Mouse (Mus musculus) heart, postnatal 0 days (tissue): ENCODE results near the gene Izumo1. TPM values are rescaled to one million over a fixed set of nuclear protein-coding genes. Genes with fewer than 3 reads are reported as not detected.
"Not testable (repeated sequence)": the region's sequence is repeated elsewhere in the genome, so short reads cannot be mapped to it uniquely, and the experiment has no call there.

Source experiments
- ATAC-seq: fragments of 200-750 bp; cut with Nextera tagmentation; 2 replicates; pipeline ENCODE4 v1.8.0; 2017; ENCODE audit warnings: low read depth, moderate number of reproducible peaks, moderate library complexity; ENCODE audit not compliant: insufficient read depth
- DNase-seq: peaks from one replicate; pipeline ENCODE4 v3.0.0-alpha.2; 2016; ENCODE audit warnings: low spot score
- H3K27ac ChIP-seq: fragments of 300-500 bp; sonication (generic); 2 replicates; pipeline ENCODE4 v1.5.1; 2014; ENCODE audit warnings: low read depth, mild to moderate bottlenecking
- H3K27me3 ChIP-seq: fragments of 300-500 bp; sonication (generic); 2 replicates; pipeline ENCODE4 v1.6.1; 2014; ENCODE audit warnings: low read length, mixed read lengths; ENCODE audit not compliant: control insufficient read depth, insufficient read depth
- H3K36me3 ChIP-seq: fragments of 300-500 bp; sonication (generic); replicated peaks from 2 replicates; pipeline ENCODE4 v1.6.1; 2014; ENCODE audit warnings: low read length, mixed read lengths; ENCODE audit not compliant: control insufficient read depth, insufficient read depth
- H3K4me1 ChIP-seq: fragments of 300-500 bp; sonication (generic); 2 replicates; pipeline ENCODE4 v1.6.1; 2014; ENCODE audit warnings: antibody characterized with exemption; ENCODE audit not compliant: control insufficient read depth, insufficient read depth
- H3K4me2 ChIP-seq: fragments of 300-500 bp; sonication (generic); 2 replicates; pipeline ENCODE4 v1.6.1; 2014; ENCODE audit warnings: low read depth, mild to moderate bottlenecking, low read length, moderate library complexity
- H3K4me3 ChIP-seq: fragments of 300-500 bp; sonication (generic); 2 replicates; pipeline ENCODE4 v1.5.1; 2014; ENCODE audit warnings: low read depth, low read length
- H3K9ac ChIP-seq: fragments of 300-500 bp; sonication (generic); replicated peaks from 2 replicates; pipeline ENCODE4 v1.6.1; 2014; ENCODE audit warnings: low read depth, low read length, mixed read lengths
- H3K9me3 ChIP-seq: fragments of 300-500 bp; sonication (generic); replicated peaks from 2 replicates; pipeline ENCODE4 v1.6.1; 2016; ENCODE audit warnings: low read length; ENCODE audit not compliant: control insufficient read depth
- CTCF ChIP-seq: IDR thresholded peaks from 2 replicates; pipeline ENCODE4 v1.5.1; 2016; ENCODE audit warnings: antibody characterized with exemption, control low read depth, low read depth
- EP300 ChIP-seq: IDR thresholded peaks from 2 replicates; pipeline ENCODE4 v1.6.1; 2016; ENCODE audit warnings: antibody characterized with exemption, low read depth
- WGBS: fragments of 180-500 bp; shearing (Covaris S2); extraction: QIAGEN DNeasy Blood & Tissue Kit; methylation state at CpG from one replicate; pipeline ENCODE4 v1.1.7; 2014; 5-methylcytosine and 5-hydroxymethylcytosine counted together
- polyA plus RNA-seq: library from polyadenylated mRNA; unstranded; fragments of >200 nt; fragmentation: Nextera tagmentation; extraction: Ambion mirVana; gene quantifications from 2 replicates; pipeline ENCODE4 v1.2.1, GENCODE M21; 2015
- total RNA-seq: library from RNA; depleted of rRNA; stranded (reverse); fragments of >200 nt; gene quantifications from 2 replicates; pipeline ENCODE4 v1.2.3, GENCODE M21; 2014; ENCODE audit warnings: low replicate concordance

The Izumo1 gene
- total and polyA plus RNA-seq, 2 experiments from 2014 or later: 0.23 to 0.53 TPM

DNA sequence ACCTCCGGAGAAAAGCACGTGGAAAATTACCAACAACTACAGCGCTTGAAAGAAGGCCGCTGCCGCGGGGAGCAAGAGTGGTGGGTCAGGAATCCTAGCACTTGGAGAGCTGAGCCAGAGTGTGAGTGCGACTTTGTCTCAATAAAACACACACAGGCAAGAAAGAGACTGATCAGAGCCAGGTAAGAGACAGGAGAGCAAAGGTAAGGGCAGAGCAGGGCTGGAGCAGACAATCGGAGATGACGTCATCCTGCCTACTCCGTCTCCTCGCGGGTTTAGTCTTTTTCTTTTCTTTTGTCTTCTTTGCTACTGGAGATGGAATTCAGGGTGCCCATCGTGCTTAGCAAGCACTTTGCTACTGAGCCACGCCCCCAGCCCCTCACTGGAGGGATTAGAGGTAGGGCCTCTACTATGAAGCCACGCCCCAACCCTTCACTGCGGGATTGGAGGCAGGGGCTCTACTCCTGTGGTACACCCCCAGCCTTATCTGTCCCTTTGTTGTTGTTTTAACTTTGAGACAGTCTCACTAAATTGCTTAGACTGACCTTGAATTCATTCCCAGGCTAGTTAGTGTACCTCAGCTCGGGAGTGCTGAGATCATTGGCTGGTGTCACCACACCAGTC, 32.9 kb downstream of the Izumo1 start:
- peaks cover 8% of the 10 kb centered on the region; the same call in 1 of the 2 replicates for H3K9me3 ChIP-seq
- H3K27ac ChIP-seq: no peak overlapping the region
- DNase-seq (no peak), ATAC-seq (no peak)
- H3K27me3 ChIP-seq: no peaks in the 10 kb centered on the region
- peak overlapping the region; percentile 18; the same call in 1 of the 2 replicates for H3K4me3 ChIP-seq
- no peak overlapping the region for H3K9ac ChIP-seq
- H3K36me3 ChIP-seq: no peaks in the 10 kb centered on the region
- peaks cover 11% of the 10 kb centered on the region; the same call in 1 of the 2 replicates for H3K4me1 ChIP-seq
- H3K4me2 ChIP-seq: peak overlapping the region; percentile 50
- TF ChIP-seq EP300 (no peak), CTCF (no peak)
- 27% methylated on average over 17 of the region's 17 CpGs for WGBS

- WGBS: 82% methylated on average over 11 of the region's 11 CpGs
- TF ChIP-seq EP300 (no peak), CTCF (no peak)
- Histone ChIP-seq H3K4me1 (peaks cover 3% of the 10 kb centered on the region; the same call in 1 of the 2 replicates), H3K27ac (no peak overlapping the region), H3K9ac (no peak overlapping the region), H3K9me3 (peaks cover 8% of the 10 kb centered on the region; the same call in 1 of the 2 replicates), H3K4me3 (no peak overlapping the region), H3K36me3 (no peaks in the 10 kb centered on the region), H3K27me3 (no peaks in the 10 kb centered on the region), H3K4me2 (no peak overlapping the region)
- ATAC-seq (no peak), DNase-seq (no peak)
Measured at GRCm38 (mm10) chr7:45660746-45661478, 39.3 kb downstream of the Izumo1 start.

DNA sequence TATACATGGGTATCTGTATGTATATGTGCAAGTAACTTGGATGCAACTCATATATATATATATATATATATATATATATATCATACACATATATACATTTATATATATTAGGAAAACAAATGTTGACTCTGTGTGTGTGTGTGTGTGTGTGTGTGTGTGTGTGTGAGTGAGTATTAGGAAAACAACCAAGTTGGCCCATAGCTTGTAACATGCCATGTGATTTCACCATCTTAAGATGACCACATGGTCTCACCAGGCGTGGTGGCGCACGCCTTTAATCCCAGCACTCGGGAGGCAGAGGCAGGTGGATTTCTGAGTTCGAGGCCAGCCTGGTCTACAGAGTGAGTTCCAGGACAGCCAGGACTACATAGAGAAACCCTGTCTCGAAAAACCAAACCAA, 40.1 kb downstream of the Izumo1 start:
- H3K9ac ChIP-seq, H3K27ac ChIP-seq, H3K27me3 ChIP-seq, H3K9me3 ChIP-seq, ATAC-seq, H3K4me3 ChIP-seq, DNase-seq, H3K4me1 ChIP-seq, H3K4me2 ChIP-seq, H3K36me3 ChIP-seq: not testable (repeated sequence)
- 87% methylated on average over 6 of the region's 6 CpGs for WGBS

DNA sequence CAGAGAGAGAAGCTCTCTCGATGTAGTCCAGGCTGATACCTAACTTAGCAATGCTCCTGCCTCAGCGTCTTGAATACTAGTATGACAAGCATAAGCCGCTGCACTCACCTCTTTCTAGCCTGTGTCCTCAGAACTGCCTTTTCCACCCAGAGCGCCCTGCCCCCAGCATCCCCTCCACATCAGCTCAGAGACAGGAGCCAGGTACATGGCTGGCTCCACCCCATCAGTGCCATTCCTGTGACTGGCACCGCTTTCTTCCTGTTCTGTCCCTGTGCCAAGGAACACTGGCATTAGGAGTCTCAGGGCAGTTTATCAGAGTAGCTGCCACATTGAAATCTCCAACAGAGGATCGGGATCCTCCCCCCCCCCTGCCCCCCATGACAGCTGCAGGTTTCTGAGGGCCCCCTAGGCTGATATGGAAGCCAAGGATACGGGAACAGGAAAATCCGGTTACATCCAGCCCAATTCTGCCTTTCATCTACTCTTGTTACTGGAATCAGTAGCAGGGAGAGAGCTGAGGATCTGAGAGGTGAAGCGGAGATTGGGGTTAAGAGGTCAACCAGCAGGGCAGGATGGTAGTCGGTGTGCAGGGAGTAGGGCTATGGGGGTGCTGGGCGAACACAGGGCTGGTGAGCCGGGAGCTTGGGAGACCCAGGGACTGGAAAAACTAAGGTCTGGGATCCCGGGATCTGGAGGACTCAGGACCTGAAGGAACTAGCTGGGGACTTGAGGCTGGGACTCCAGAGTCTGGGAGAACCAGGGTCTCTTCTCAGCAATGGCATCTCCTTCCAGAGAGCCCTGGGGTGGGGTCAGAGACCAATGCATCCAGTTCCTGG, 43.9 kb downstream of the Izumo1 start:
- Histone ChIP-seq H3K4me3 (no peak overlapping the region), H3K4me1 (peaks cover 3% of the 10 kb centered on the region; the same call in 1 of the 2 replicates), H3K36me3 (no peaks in the 10 kb centered on the region), H3K9ac (no peak overlapping the region), H3K4me2 (no peak overlapping the region), H3K27ac (no peak overlapping the region), H3K9me3 (no peaks in the 10 kb centered on the region), H3K27me3 (no peaks in the 10 kb centered on the region)
- TF ChIP-seq EP300 (no peak), CTCF (no peak)
- WGBS: 52% methylated on average over 13 of the region's 13 CpGs
- DNase-seq (no peak), ATAC-seq (no peak)

- TF ChIP-seq CTCF (no peak), EP300 (no peak)
- no peaks in the 10 kb centered on the region for H3K36me3 ChIP-seq
- ATAC-seq: no peak
- peaks cover 3% of the 10 kb centered on the region; the same call in 1 of the 2 replicates for H3K4me1 ChIP-seq
- no peak within 1 kb of the TSS for H3K27ac ChIP-seq
- no peak within 1 kb of the TSS for H3K4me3 ChIP-seq
- H3K4me2 ChIP-seq: no peak within 1 kb of the TSS
- no peak within 1 kb of the TSS for H3K9ac ChIP-seq
- 83% methylated on average over 7 of the region's 7 CpGs for WGBS
- H3K27me3 ChIP-seq: no peaks in the 10 kb centered on the region
- H3K9me3 ChIP-seq: no peaks in the 10 kb centered on the region
- DNase-seq: no peak
Measured at GRCm38 (mm10) chr7:45666161-45666560, 44.5 kb downstream of the Izumo1 start, which contains the start of gene Fut2. Fut2 (minus strand) TSS chr7:45666394.
